Mouse (Mus musculus) C2C12 (cell line): ENCODE measurements at regions not wholly inside any gene's neighbourhood (a gene's known extent, or its start where the extent isn't known, plus 50 kb on each side); places are given as distances from the start of the nearest gene placed in this dataset.

Experiments
- CTCF ChIP-seq: IDR thresholded peaks from one replicate; pipeline ENCODE4 v1.5.1; 2011; ENCODE audit not compliant: control insufficient read depth, insufficient read depth, insufficient read length
- USF1 ChIP-seq: IDR thresholded peaks from one replicate; pipeline ENCODE4 v1.6.1; 2011; ENCODE audit warnings: low read depth, mild to moderate bottlenecking, control low read depth, moderate library complexity

- TF ChIP-seq CTCF, result no peak
- no peak for TF ChIP-seq USF1
These were observed 57.7 kb upstream of the Commd8 start for GRCm38 (mm10) chr5:72225576-72226298.
